Mouse (Mus musculus): ENCODE results near the gene Klf13. TPM values are rescaled to one million over a fixed set of nuclear protein-coding genes. Genes with fewer than 3 reads are reported as not detected.

The Klf13 gene
- total RNA-seq, 2 experiments from 2014 or later, result 70.9 to 77.5 TPM

DNA sequence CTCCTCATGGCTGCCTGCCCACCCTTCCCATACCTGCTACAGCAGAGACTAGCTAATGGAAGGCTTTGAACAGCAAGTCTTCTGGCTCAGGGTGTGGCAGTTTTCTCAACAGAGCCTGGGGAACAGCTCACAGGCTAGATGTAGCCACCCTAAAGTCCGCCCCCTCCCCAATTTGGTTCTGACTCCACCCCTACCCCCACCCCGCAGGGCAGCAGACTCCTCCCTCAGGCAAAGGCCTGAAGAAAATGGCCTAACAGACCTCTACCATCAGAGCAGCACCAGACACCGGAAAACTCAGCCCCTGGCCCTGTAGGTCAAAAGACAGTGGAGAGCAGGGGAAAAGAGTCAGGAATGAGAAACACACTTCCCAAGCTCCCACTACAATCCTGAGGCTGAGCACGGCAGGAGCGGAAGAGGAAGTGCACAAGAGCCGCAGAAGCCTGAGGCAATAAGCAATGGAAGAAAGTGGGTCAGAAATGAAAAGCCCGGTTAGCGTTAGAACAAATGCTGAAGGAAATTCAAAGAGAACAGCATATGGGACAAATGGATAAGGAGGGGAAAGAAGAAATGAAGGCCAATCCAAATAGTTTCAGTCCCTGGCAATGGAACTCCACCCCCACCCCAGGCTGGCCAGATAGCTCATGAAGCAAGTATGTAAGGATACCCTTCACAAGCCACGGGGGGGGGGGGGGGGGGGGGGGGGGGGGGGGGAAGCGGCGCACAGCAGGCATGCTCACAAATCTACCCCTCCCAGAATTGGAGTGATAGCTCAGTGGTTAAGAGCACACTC, 30.0 kb downstream of the Klf13 start:
- DNase-seq (ENCODE audit: low spot score in 2 of 2), result no peak

DNA sequence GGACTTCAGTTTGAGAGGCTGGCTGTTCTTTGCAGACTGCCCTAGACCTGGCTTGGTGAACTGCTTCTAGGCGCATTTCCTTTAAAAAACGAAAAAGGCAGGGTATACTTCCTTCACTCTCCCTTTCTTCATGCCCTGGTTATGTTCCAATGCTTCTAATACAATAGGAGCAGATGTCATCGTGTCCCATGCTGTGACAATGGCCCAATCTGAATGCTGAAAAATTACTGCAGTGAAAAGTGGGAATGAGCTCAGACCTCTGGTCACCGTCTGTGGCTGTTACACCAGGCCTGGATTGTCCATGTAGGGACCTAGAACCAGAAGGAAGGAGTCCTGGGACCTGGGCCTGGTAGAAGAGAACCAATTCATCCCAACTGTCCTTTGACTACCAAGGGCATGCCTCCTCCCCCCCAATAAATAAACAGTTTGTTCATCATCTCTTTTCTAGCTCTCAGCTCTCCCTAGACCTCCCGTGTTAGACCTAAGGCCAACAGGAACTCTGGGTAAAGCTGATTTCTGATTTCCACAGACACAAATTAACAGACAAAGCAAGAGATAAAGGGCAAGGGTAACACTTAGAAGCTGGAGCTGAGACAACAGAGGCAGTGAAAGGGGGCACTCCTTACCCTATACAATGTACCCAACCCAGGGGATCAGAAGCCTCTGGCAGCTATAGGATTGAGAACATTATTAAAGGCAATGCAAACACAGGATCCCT, 30.8 kb downstream of the Klf13 start:
- no peak for DNase-seq (ENCODE audit: low spot score in 2 of 2)

DNA sequence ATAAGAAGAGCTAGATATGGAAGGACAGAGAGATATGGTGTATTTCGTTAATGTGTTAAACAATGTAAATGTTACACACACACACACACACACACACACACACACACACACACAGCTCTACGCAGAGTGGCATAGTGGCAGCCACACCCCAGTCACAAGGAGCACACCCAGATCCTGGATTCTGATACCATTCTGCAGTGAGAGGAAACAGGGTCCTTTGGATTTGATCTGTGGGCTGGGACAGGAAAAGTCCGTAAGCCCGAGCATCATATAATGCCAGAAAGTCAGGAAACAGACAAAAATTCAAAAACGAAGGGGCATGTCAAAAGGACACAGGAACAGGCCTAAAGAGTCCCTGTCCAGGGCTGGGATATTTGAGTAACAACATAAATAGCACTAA, 33.1 kb downstream of the Klf13 start:
- no peak for DNase-seq (ENCODE audit: low spot score in 2 of 2)

DNA sequence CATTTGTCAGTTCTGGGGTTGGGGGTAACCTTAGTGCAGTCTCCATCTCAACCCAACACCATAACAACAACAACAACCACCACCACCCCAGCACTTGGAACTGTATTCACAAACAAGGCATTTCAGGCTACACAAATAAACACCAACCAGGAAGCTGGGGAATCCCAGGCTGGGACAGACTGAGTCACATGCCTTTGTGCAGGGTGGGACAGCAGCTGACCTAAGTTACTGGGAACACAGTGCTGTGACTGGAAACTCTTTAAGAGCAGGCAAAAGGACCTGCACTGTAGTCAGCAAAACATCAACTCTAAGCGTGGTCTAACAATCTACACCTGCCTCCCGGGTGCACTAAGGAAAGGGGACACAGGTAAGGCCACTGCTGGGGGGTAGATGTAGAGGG, 33.5 kb downstream of the Klf13 start:
- DNase-seq (ENCODE audit: low spot score in 2 of 2), result no peak

DNA sequence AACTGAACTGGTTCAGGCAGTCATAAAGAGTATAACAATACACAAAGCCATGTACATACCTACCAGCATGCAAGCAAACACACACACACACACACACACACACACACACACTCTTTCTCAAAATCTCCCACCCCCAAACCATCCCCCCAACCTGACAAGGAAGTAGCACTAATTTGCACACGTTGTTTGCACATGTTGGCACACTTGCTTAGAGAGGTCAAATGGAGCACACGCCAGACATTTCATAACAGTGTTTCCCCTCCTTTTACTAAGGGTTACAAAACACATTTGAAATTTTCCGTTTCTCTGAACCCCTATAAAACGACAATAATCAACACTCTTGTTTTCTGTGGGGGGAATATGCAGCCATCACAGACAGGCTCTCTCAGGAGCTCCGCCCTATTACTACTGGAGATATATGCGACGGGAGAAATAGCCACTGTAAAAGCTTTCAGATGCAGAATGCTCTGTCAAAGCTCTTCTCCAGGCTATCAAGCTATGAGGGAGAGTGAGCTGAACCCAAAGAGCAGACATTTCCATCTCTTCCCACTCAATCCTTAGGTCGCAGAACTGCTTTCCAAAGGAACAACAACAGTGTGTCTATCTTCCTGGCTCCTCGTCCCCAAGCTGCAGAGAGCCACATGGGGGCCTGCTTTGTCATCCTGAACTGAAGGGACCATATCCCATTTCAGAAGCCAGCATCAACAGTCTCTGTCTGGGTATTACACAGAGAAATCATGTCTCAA, 34.9 kb downstream of the Klf13 start:
- no peak for DNase-seq (ENCODE audit: low spot score in 2 of 2)

DNA sequence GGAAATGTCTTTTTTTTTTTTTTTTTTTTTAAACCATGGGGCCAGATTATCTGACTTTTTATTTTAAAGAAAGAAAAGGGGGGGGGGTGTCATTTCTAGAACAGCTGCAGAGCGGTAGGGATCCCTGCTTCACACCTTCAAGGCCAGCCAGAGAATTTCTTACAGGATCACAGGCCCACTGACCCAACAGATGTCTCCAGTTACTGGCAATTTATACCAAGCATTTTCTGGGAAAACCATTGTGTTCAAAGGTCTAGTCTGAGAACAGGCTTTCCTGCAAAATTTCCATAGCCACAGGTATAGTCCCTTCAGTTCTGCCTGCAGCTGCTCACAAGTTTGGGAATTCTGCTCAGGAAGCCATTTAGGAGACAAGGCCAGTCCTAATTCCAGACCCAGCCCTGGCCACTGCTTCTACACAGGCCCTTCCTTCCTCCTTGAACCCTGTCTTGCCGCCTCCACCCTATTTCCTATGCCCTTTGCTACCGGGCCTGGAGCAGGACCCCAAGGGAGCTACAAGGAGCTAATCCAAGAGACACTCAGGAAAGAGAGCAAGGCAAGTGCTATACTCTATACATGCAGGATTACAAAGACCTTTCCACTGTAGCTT, 36.0 kb downstream of the Klf13 start:
- no peak for DNase-seq (ENCODE audit: low spot score in 2 of 2)

DNA sequence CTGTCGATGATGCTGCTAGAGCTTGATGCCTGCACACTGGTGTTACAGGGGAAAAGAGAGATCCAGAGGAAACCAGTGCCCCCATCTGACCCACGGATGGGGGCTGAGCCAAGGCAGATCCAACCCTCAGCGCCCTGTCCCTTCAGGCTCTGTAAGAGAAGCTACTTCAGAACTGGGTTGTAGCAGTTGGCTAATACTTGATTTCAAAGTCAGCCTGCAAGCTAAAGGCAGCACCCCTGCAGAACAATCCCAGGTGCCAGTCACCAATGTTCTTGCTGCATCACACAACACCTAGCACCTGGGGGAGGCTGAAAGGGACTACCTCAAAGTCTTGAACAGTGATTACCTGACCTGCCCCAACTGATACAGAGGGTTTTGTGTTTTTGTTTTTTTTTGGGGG, 36.8 kb downstream of the Klf13 start:
- DNase-seq (ENCODE audit: low spot score in 2 of 2), result no peak

DNA sequence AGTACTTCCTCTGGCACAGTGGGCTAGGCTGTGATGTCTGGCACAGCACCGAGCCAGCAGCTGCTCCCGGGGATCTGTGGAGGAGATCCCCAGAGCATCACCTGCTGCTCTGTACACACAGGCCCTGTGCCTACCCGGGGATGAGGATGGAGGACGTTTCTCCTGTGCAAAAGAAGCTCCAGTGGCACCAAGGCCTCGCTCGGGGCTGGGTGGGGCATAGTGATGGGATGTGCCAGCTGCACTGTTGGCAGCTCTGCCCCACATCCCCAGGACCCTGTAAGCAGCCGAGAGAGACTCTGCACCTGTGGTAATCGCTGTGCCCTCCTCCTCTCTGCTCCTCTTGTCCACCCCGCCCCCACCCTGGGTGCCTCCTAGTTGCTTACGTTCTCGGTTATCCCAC, 37.4 kb downstream of the Klf13 start:
- no peak for DNase-seq (ENCODE audit: low spot score in 2 of 2)

DNA sequence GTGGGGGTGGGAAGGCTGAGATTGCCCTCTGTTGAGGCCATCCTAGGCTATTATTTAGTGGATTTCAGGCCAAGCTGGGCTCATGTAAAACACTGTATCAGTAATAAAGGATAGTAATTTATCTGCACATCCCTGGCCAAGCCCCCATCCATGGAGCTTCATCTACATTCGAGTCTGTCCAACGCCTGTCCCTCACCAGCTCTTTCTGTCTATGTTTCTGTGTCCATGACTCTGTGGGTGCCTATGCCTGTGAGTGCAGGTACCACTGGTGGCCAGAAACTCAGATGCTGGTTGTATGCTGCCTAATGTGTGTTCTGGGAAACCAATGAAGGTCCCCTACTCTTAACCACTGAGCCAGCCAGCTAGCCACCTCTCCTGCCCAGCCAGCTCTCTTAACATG, 38.3 kb downstream of the Klf13 start:
- no peak for DNase-seq (ENCODE audit: low spot score in 2 of 2)

DNA sequence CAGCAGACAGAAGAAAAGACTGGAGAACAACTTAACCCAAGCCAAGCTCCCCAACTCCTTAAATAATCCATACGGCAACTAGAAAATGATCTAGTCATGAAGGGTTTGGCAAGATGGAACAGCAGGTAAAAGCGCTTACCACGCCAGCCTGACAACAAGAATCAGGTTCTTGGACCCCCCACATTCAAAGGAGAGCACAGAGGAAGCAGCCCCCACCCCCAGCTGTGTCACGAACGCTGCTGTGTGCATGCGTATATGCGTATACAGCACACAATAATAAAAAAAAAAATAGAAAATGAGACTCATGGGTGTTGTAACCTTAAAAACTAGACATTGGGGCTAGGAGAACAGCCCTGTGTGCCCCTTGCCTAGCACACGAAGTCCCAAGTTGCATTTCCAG, 38.8 kb downstream of the Klf13 start:
- DNase-seq (ENCODE audit: low spot score in 2 of 2), result no peak

DNA sequence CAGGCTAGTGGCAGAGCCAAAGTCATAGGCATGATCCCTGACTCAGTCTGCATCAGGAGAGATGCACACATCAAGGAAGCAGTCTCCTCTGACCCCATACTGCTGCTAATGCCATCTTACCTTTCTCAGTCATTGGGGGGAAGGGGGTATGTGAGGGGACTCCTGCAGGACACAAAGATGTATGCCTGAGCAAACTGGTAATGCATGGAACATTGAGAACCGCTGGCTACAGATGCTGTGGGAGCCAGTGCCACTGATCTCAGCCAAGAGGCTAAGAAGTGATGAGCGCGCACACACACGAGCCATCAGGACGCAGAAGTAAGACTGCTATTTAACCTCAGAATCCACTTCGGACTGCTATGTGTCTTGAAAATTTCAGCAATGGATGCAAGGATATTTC, 40.5 kb downstream of the Klf13 start:
- no peak for DNase-seq (ENCODE audit: low spot score in 2 of 2)

DNA sequence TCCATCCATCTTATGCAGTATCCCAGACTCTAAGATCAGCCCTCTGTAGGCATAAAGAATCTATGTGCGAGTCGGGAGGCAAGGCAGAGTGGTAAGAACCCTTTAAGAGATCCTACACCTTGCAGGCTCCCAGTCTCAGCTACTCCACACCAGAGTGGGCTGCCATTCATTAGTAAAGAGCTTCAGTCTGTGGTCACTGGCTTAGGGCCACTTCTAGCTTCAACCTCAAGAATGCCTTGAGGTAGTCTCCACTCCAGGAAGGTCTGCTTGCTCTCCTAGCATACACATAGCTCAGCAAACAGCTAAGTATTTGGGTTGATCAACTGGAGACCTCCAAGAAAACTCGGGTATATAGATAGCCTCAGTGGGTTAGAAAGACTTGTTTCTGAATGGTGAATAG, 41.1 kb downstream of the Klf13 start:
- DNase-seq (ENCODE audit: low spot score in 2 of 2), result no peak

DNA sequence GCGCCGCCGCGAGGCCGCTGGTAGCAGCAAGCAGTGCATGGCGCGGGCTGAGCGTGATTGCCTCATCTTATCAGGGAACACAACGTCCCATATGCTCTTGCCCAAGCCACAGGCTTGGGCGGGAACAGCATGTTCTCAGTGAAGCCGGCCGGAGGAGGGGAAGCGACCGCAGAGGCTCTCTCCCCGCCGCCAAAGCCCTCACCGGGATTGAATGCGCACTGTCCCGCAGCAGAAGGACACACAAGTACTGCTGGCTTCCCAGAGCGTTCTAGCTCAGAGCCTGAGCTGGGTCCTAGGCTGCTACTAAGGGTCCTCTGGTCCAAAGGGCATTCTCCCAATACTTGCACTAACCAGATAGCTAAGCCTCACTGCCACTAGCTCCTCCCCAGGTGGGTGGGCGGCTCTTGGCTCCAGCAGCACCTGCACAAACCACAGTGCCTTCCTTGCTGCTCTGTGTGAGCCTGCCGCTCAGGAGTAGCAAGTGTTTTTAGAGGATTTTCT, 41.7 kb downstream of the Klf13 start:
- peak; percentile 61 to 78 for DNase-seq (ENCODE audit: low spot score in 2 of 2)

DNA sequence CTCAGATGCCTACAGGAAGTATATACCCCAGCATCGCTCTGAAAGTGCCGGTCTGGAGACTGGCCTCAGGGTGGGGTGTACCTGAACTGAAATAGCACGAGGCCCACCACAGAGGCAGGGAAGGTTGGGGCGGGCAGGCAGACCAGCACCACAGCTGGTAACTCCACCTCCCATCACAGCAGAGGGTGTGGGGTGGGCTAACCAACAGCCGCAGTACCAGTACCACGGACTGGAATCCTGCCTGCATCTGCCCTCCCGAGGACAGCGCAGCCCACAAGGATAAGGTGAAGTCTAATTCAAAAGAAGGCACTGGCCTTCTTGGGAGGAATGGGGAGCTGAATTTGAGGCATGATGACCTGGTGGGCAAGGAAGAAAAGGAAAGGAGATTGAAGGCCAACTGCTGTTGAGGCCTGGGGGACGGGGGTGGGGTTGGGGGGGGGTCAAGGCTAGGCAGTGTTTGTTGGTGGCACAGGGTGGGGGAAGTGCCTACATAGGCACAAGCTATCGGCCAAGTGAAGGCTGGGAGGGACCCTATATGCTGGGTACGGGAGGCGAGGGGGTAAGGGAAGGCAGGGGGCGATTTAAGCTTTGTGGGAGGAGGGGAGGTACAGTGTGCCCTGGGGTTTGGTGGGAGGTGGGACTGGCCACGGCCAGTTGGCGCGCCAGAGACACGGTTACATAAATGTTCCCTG, 42.3 kb downstream of the Klf13 start:
- DNase-seq (ENCODE audit: low spot score in 2 of 2), result no peak

DNA sequence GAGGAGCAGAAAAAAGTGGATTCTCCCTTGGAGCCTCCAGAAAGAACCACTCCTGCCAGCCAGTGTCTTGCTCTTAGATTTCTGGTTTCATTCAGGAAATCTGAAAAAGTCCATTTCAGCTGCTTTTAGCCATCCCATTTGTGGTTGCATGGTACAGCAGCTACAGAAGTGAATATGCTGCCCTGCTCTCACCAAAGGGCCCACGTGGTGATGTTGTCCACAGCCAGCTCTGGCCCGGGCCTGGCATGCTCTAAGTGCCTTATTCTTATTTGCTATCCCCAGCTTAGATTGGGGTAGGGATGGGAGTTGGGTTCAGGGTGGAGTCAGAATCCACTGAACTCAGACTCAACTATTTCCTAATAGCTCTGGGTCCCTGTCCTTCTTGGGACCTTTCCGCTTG, 43.5 kb downstream of the Klf13 start:
- DNase-seq (ENCODE audit: low spot score in 2 of 2), result no peak

DNA sequence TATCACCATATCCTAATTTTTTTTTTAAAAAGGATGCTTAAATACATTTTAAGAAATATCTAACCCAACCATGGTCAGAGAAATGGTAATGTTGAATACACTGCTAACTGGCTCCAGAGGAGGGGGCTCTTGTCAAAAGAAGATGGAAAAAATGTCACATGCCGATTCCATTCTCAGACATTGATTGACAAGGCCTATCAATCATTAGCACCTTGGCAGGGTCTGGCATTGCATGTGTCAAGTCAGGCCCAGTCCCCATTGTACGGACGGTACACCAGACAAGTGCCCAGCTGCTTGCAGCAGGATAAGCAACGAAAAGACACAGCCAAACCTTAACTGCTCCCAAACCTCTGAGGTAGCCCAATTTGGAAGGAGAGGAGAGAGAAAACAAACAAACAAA, 44.1 kb downstream of the Klf13 start:
- no peak for DNase-seq (ENCODE audit: low spot score in 2 of 2)

DNA sequence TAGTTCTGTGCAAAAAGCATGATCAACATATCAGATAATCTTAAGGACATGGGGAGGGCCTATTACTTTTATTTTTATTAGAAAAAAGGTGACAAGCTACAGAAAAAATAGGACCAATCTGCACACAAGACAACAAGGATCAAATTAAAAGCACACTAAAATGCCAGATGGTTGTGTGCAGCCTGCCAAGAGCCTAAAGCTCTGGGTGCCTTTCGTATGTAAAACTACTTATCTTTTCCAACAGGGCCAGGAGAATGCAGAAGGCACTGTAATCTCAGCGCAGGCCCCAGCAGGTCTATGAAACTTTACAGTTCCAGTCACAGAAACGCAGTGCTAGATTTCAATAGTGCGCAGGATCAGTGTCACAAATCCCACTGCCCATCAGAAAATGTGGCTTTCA, 45.0 kb downstream of the Klf13 start:
- no peak for DNase-seq (ENCODE audit: low spot score in 2 of 2)

DNA sequence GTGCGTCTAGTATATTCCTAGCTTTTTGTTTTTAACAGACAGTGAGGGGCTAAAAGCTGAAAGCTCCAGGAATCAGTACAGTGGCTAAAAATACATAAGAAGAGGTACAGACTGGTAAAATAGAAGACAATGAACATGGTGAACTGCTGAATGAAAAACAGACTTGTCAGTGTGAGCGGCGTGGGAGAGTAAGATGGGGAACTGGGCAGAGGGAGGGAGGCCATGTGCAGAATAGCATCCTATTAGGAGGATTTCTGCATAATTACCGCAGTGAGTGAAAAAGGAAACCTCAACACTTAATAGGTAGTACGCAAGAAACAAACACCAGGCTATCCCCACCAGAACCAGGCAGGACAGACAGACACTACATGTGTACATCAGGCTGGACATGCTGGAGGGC, 45.5 kb downstream of the Klf13 start:
- no peak for DNase-seq (ENCODE audit: low spot score in 2 of 2)

DNA sequence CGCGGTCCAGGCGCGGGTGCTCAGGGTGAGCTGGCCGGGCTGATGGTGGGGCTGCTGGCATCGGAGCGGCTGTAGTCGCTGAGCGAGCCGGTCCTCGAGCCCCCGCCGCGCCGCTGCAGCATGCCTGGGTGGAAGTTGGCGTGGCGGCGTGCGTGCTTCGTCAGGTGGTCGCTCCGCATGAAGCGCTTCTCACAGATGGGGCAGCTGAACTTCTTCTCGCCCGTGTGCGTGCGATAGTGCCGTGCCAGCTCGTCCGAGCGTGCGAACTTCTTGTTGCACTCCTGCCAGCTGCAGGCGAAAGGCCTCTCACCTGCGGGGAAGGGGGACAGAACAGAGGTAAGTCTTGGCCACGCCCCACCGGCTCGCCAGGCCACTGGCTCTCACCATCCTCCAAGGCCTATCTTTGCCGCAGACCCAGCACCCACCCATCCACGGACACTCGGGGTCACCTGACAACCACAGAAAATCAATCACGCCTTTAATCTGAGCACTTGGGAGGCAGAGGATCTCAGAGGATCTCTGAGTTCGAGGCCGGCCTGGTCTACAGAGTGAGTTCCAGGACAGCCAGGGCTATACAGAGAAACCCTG, 47.1 kb downstream of the Klf13 start:
- no peak for DNase-seq (ENCODE audit: low spot score in 2 of 2)

DNA sequence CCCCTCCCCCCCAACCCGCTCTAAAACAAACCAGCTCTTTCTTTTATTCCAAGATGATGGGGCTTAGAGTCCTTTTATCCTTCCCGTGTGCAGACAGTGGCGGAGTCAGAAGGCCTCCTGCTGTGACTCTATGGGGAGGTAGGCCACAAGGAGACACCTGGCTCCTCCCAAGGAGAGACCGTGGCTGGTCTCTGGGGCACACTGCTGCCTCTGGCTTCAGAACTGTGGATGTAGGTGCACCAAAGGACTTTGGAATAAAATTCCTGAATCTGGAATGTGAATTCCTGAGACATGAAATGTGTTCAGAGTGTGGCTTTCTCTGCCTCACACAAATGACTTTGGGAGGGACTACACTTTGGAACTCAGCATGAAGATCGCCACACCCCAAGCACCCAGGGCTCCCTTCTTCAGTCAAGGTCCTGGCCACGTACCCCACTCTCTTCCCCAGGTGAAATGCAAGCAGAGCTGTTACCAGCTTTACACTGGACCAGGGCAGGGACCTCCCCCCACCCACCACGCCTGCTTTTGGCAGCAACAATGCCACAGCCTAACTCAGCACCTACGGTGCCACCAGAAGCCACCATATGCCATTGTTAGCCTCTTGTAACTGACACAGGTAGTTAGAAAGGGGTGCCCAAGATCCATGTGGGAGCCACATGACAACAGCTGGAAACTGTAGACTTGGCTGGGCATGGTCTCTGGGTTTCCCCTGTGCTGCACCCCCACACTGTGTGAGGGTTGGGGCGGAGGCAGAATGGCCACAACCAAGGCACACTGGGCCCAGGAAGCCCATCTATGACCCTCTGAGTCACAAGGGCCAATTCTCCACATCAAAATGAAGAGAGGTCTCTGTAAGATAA, 49.4 kb downstream of the Klf13 start:
- DNase-seq (ENCODE audit: low spot score in 2 of 2), result no peak

Measured in adrenal gland, postnatal 4 days (tissue).